Mouse (Mus musculus) heart, postnatal 0 days (tissue): ENCODE data around the gene Iqcf5. TPM values are rescaled to one million over a fixed set of nuclear protein-coding genes. Genes with fewer than 3 reads are reported as not detected.

ENCODE experiments used
- ATAC-seq: fragments of 200-750 bp; cut with Nextera tagmentation; 2 replicates; pipeline ENCODE4 v1.8.0; 2017; ENCODE audit warnings: low read depth, moderate number of reproducible peaks, moderate library complexity; ENCODE audit not compliant: insufficient read depth
- DNase-seq: peaks from one replicate; pipeline ENCODE4 v3.0.0-alpha.2; 2016; ENCODE audit warnings: low spot score
- H3K27ac ChIP-seq: fragments of 300-500 bp; sonication (generic); 2 replicates; pipeline ENCODE4 v1.5.1; 2014; ENCODE audit warnings: low read depth, mild to moderate bottlenecking
- H3K27me3 ChIP-seq: fragments of 300-500 bp; sonication (generic); 2 replicates; pipeline ENCODE4 v1.6.1; 2014; ENCODE audit warnings: low read length, mixed read lengths; ENCODE audit not compliant: control insufficient read depth, insufficient read depth
- H3K36me3 ChIP-seq: fragments of 300-500 bp; sonication (generic); replicated peaks from 2 replicates; pipeline ENCODE4 v1.6.1; 2014; ENCODE audit warnings: low read length, mixed read lengths; ENCODE audit not compliant: control insufficient read depth, insufficient read depth
- H3K4me1 ChIP-seq: fragments of 300-500 bp; sonication (generic); 2 replicates; pipeline ENCODE4 v1.6.1; 2014; ENCODE audit warnings: antibody characterized with exemption; ENCODE audit not compliant: control insufficient read depth, insufficient read depth
- H3K4me2 ChIP-seq: fragments of 300-500 bp; sonication (generic); 2 replicates; pipeline ENCODE4 v1.6.1; 2014; ENCODE audit warnings: low read depth, mild to moderate bottlenecking, low read length, moderate library complexity
- H3K4me3 ChIP-seq: fragments of 300-500 bp; sonication (generic); 2 replicates; pipeline ENCODE4 v1.5.1; 2014; ENCODE audit warnings: low read depth, low read length
- H3K9ac ChIP-seq: fragments of 300-500 bp; sonication (generic); replicated peaks from 2 replicates; pipeline ENCODE4 v1.6.1; 2014; ENCODE audit warnings: low read depth, low read length, mixed read lengths
- H3K9me3 ChIP-seq: fragments of 300-500 bp; sonication (generic); replicated peaks from 2 replicates; pipeline ENCODE4 v1.6.1; 2016; ENCODE audit warnings: low read length; ENCODE audit not compliant: control insufficient read depth
- CTCF ChIP-seq: IDR thresholded peaks from 2 replicates; pipeline ENCODE4 v1.5.1; 2016; ENCODE audit warnings: antibody characterized with exemption, control low read depth, low read depth
- EP300 ChIP-seq: IDR thresholded peaks from 2 replicates; pipeline ENCODE4 v1.6.1; 2016; ENCODE audit warnings: antibody characterized with exemption, low read depth
- WGBS: fragments of 180-500 bp; shearing (Covaris S2); extraction: QIAGEN DNeasy Blood & Tissue Kit; methylation state at CpG from one replicate; pipeline ENCODE4 v1.1.7; 2014; 5-methylcytosine and 5-hydroxymethylcytosine counted together
- polyA plus RNA-seq: library from polyadenylated mRNA; unstranded; fragments of >200 nt; fragmentation: Nextera tagmentation; extraction: Ambion mirVana; gene quantifications from 2 replicates; pipeline ENCODE4 v1.2.1, GENCODE M21; 2015
- total RNA-seq: library from RNA; depleted of rRNA; stranded (reverse); fragments of >200 nt; gene quantifications from 2 replicates; pipeline ENCODE4 v1.2.3, GENCODE M21; 2014; ENCODE audit warnings: low replicate concordance; rRNA removed

The Iqcf5 gene
- total and polyA plus RNA-seq, 2 experiments from 2014 or later: not detected

DNA sequence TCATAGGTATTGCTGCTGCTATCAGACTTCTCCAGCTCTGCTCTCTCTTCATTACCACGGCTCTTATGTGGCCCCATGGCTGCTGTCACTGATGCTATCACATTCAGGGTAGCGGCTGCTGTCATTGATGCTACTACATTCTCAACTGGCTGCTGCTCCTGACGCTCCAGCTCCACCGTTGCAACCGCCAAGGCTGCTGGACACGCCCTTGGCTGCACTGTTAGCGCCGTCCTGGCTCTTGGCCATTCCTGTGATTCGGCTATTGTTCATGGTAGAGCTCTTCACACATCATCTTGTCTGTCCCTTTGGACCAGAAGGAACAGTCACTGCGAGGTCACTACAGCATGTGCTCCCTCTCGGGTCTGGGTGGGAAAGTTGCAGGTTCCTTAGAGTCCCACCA lies 47.9 kb downstream of the Iqcf5 start:
- DNase-seq (no peak), ATAC-seq (no peak)
- Histone ChIP-seq H3K4me2 (no peak overlapping the region), H3K9me3 (no peaks in the 10 kb centered on the region), H3K4me3 (no peak overlapping the region), H3K27me3 (no peaks in the 10 kb centered on the region), H3K9ac (no peak overlapping the region), H3K4me1 (no peaks in the 10 kb centered on the region), H3K27ac (no peak overlapping the region), H3K36me3 (no peaks in the 10 kb centered on the region)
- TF ChIP-seq CTCF: no peak
- TF ChIP-seq EP300: no peak
- WGBS: 77% methylated on average over 11 of the region's 11 CpGs

DNA sequence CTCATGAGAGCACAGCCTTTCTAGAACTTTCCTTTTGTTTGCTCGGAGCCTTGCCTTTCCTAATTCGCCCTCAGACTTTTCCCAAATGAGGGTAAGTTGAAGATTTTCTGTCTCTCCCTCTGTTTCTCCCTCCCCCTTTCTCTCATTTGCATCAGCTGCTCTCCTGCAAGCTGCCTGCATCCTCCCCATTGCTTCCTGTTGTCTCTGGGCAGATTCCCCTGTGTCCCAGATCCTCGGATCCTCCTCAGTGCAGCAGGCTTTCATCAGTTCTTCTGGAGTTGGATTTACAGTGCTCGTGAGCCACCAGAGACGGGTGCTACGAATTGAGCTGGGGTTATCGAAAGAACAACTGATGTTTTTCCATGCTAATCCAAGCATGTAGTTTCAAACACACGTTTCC lies 49.7 kb downstream of the Iqcf5 start:
- no peak for DNase-seq
- TF ChIP-seq CTCF (no peak), EP300 (no peak)
- Histone ChIP-seq H3K9ac (no peak overlapping the region), H3K4me3 (no peak overlapping the region), H3K27me3 (no peaks in the 10 kb centered on the region), H3K27ac (no peak overlapping the region), H3K4me2 (no peak overlapping the region), H3K36me3 (no peaks in the 10 kb centered on the region), H3K4me1 (no peaks in the 10 kb centered on the region), H3K9me3 (no peaks in the 10 kb centered on the region)
- 67% methylated on average over 8 of the region's 8 CpGs for WGBS
- ATAC-seq: no peak

Other genes with a start within 250 kb of the Iqcf5 start
- gene Poc1a, start 233.5 kb upstream of the Iqcf5 start, total RNA-seq: 12.3 and 38.0 TPM in 2 replicates
- 13.6 and 13.8 TPM in 2 replicates for gene Poc1a, start 233.5 kb upstream of the Iqcf5 start, polyA plus RNA-seq
- gene Dusp7, start 145.9 kb upstream of the Iqcf5 start, total RNA-seq: 46.9 and 47.7 TPM in 2 replicates
- gene Dusp7, start 145.9 kb upstream of the Iqcf5 start, polyA plus RNA-seq: 9.1 and 10.3 TPM in 2 replicates
- gene Rpl29, start 85.1 kb upstream of the Iqcf5 start, total RNA-seq: 783 and 913 TPM in 2 replicates
- gene Rpl29, start 85.1 kb upstream of the Iqcf5 start, polyA plus RNA-seq: 504 and 531 TPM in 2 replicates
- gene Acy1, start 76.3 kb upstream of the Iqcf5 start, total RNA-seq: 38.5 and 45.3 TPM in 2 replicates
- 19.0 and 20.1 TPM in 2 replicates for gene Acy1, start 76.3 kb upstream of the Iqcf5 start, polyA plus RNA-seq
- gene Abhd14b, start 67.1 kb upstream of the Iqcf5 start, total RNA-seq: 14.9 and 46.8 TPM in 2 replicates
- 5.3 and 5.9 TPM in 2 replicates for gene Abhd14b, start 67.1 kb upstream of the Iqcf5 start, polyA plus RNA-seq
- 57.3 and 64.8 TPM in 2 replicates for gene Abhd14a, start 66.9 kb upstream of the Iqcf5 start, total RNA-seq
- 45.8 and 47.1 TPM in 2 replicates for gene Abhd14a, start 66.9 kb upstream of the Iqcf5 start, polyA plus RNA-seq
- gene Pcbp4, start 61.3 kb upstream of the Iqcf5 start, total RNA-seq: 157 and 188 TPM in 2 replicates
- gene Pcbp4, start 61.3 kb upstream of the Iqcf5 start, polyA plus RNA-seq: 40.9 and 44.1 TPM in 2 replicates
- gene Gpr62, start 48.6 kb upstream of the Iqcf5 start, total RNA-seq: not detected in 2 replicates
- gene Gpr62, start 48.6 kb upstream of the Iqcf5 start, polyA plus RNA-seq: 0.11 TPM in 1 of 2 replicates, not detected in the other
- gene Rrp9, start 38.6 kb upstream of the Iqcf5 start, total RNA-seq: 16.5 and 54.6 TPM in 2 replicates
- 17.6 and 21.0 TPM in 2 replicates for gene Rrp9, start 38.6 kb upstream of the Iqcf5 start, polyA plus RNA-seq
- gene Parp3, start 37.6 kb upstream of the Iqcf5 start, total RNA-seq: 7.2 and 16.7 TPM in 2 replicates
- gene Parp3, start 37.6 kb upstream of the Iqcf5 start, polyA plus RNA-seq: 2.8 and 2.9 TPM in 2 replicates
- gene Iqcf1, start 14.6 kb upstream of the Iqcf5 start, total RNA-seq: not detected in 2 replicates
- gene Iqcf1, start 14.6 kb upstream of the Iqcf5 start, polyA plus RNA-seq: not detected in 2 replicates
- not detected in 2 replicates for gene Iqcf3, start 47.1 kb downstream of the Iqcf5 start, total RNA-seq
- not detected in 2 replicates for gene Iqcf3, start 47.1 kb downstream of the Iqcf5 start, polyA plus RNA-seq
- not detected in 2 replicates for gene Iqcf4, start 56.4 kb downstream of the Iqcf5 start, total RNA-seq
- not detected in 2 replicates for gene Iqcf4, start 56.4 kb downstream of the Iqcf5 start, polyA plus RNA-seq
- not detected in 2 replicates for gene Iqcf6, start 112.0 kb downstream of the Iqcf5 start, total RNA-seq
- not detected in 2 replicates for gene Iqcf6, start 112.0 kb downstream of the Iqcf5 start, polyA plus RNA-seq
- gene Grm2, start 141.5 kb downstream of the Iqcf5 start, total RNA-seq: not detected in 2 replicates
- gene Grm2, start 141.5 kb downstream of the Iqcf5 start, polyA plus RNA-seq: not detected in 2 replicates
- 30.9 and 122 TPM in 2 replicates for gene Tex264, start 171.4 kb downstream of the Iqcf5 start, total RNA-seq
- 44.6 and 47.9 TPM in 2 replicates for gene Tex264, start 171.4 kb downstream of the Iqcf5 start, polyA plus RNA-seq